Mouse (Mus musculus) C2C12 (cell line): ENCODE data around the gene Cyp4a30b. TPM values are rescaled to one million over a fixed set of nuclear protein-coding genes. Genes with fewer than 3 reads are reported as not detected.
"Not testable (repeated sequence)": the region's sequence is repeated elsewhere in the genome, so short reads cannot be mapped to it uniquely, and the experiment has no call there.

Experiments used
- H3K27me3 ChIP-seq: one replicate; pipeline ENCODE4 v1.6.1; 2011; ENCODE audit not compliant: control insufficient read depth, insufficient read depth, insufficient read length
- H3K36me3 ChIP-seq: one replicate; pipeline ENCODE4 v1.6.1; 2011; ENCODE audit not compliant: control insufficient read depth, insufficient read depth
- H3K4me3 ChIP-seq: one replicate; pipeline ENCODE4 v1.5.1; 2011; ENCODE audit warnings: mild to moderate bottlenecking, control low read depth; ENCODE audit not compliant: poor library complexity, insufficient read depth, severe bottlenecking
- H3K79me2 ChIP-seq: one replicate; pipeline ENCODE4 v1.6.1; 2011; ENCODE audit not compliant: control insufficient read depth, insufficient read depth
- H3K79me3 ChIP-seq: one replicate; pipeline ENCODE4 v1.6.1; 2011; ENCODE audit warnings: low read depth, control low read depth
- H3ac ChIP-seq: one replicate; pipeline ENCODE3; 2011; ENCODE audit warnings: low read depth; ENCODE audit not compliant: control insufficient read depth, insufficient read length
- CEBPB ChIP-seq: IDR thresholded peaks from one replicate; pipeline ENCODE4 v1.6.1; 2011; ENCODE audit warnings: low read depth, mild to moderate bottlenecking, control low read depth, moderate library complexity
- CTCF ChIP-seq: IDR thresholded peaks from one replicate; pipeline ENCODE4 v1.5.1; 2011; ENCODE audit not compliant: control insufficient read depth, insufficient read depth, insufficient read length
- FOSL1 ChIP-seq: IDR thresholded peaks from one replicate; pipeline ENCODE4 v1.8.0; 2011; ENCODE audit warnings: mild to moderate bottlenecking, low read length; ENCODE audit not compliant: poor library complexity, insufficient read depth, severe bottlenecking
- MAX ChIP-seq: IDR thresholded peaks from one replicate; pipeline ENCODE4 v1.6.1; 2011; ENCODE audit warnings: mild to moderate bottlenecking, control low read depth
- MYOD1 ChIP-seq: IDR thresholded peaks from one replicate; pipeline ENCODE4 v1.6.1; 2011; ENCODE audit warnings: low read depth; ENCODE audit not compliant: control insufficient read depth, insufficient read length
- MYOG ChIP-seq: IDR thresholded peaks from one replicate; pipeline ENCODE4 v1.6.1; 2011; ENCODE audit not compliant: control insufficient read depth, insufficient read length; ENCODE audit errors: extremely low read depth
- USF1 ChIP-seq: IDR thresholded peaks from one replicate; pipeline ENCODE4 v1.6.1; 2011; ENCODE audit warnings: low read depth, mild to moderate bottlenecking, control low read depth, moderate library complexity
- long read RNA-seq, 2 experiments: library from polyadenylated mRNA; unstranded; transcript quantifications; one replicate each; pipeline ENCODE4 v2.0.0; 2019 to 2020
- polyA plus RNA-seq: library from polyadenylated mRNA; unstranded; fragments of >200 nt; fragmentation: generic; extraction: Trizol; gene quantifications from one replicate; pipeline ENCODE4 v1.2.1, GENCODE M21; 2012; ENCODE audit warnings: missing spikeins

Cyp4a30b gene
- not detected for polyA plus RNA-seq
- long read RNA-seq, experiment 1 = 0 reads
- long read RNA-seq, experiment 2 = 0 reads

- H3K4me3 ChIP-seq = no peak within 1 kb of the TSS
- H3K79me2 ChIP-seq = no peaks in the 10 kb centered on the region
- no peaks in the 10 kb centered on the region for H3K36me3 ChIP-seq
- TF ChIP-seq MYOD1 (no peak), MAX (no peak), USF1 (no peak), FOSL1 (no peak), CEBPB (no peak), MYOG (no peak), CTCF (no peak)
- no peaks in the 10 kb centered on the region for H3K27me3 ChIP-seq
- no peak within 1 kb of the TSS for H3ac ChIP-seq
- no peaks in the 10 kb centered on the region for H3K79me3 ChIP-seq
These were observed at the start of gene Cyp4a30b for GRCm38 (mm10) chr4:115452304-115452703. Gene Cyp4a30b (plus strand): TSS chr4:115452604.

- not testable (repeated sequence) for H3K79me2 ChIP-seq, H3K36me3 ChIP-seq, H3ac ChIP-seq, H3K4me3 ChIP-seq, H3K79me3 ChIP-seq, H3K27me3 ChIP-seq
These were observed 41.1 kb upstream of the Cyp4a30b start, which contains the start of gene Cyp4a12b for GRCm38 (mm10) chr4:115411324-115411723. Gene Cyp4a12b (plus strand): TSS chr4:115411624.

- no peak overlapping the region for H3ac ChIP-seq
- no peak overlapping the region for H3K4me3 ChIP-seq
- no peak for TF ChIP-seq CEBPB
- no peak for TF ChIP-seq MAX
- no peak for TF ChIP-seq MYOG
- no peak for TF ChIP-seq USF1
- TF ChIP-seq MYOD1 = no peak
- TF ChIP-seq FOSL1 = no peak
- no peak for TF ChIP-seq CTCF
- H3K36me3 ChIP-seq = no peaks in the 10 kb centered on the region
- H3K27me3 ChIP-seq = no peaks in the 10 kb centered on the region
- H3K79me3 ChIP-seq = no peaks in the 10 kb centered on the region
- no peaks in the 10 kb centered on the region for H3K79me2 ChIP-seq
These were observed 1.7 kb upstream of the Cyp4a30b start for GRCm38 (mm10) chr4:115450577-115451137.

GRCm38 (mm10) chr4:115473585-115473984 lies 21.2 kb downstream of the Cyp4a30b start:
- not testable (repeated sequence) for H3ac ChIP-seq, H3K79me3 ChIP-seq, H3K4me3 ChIP-seq, H3K27me3 ChIP-seq, H3K36me3 ChIP-seq, H3K79me2 ChIP-seq

GRCm38 (mm10) chr4:115476051-115476450 lies 23.6 kb downstream of the Cyp4a30b start:
- H3K4me3 ChIP-seq, H3K27me3 ChIP-seq, H3K79me3 ChIP-seq, H3ac ChIP-seq, H3K79me2 ChIP-seq, H3K36me3 ChIP-seq: not testable (repeated sequence)

GRCm38 (mm10) chr4:115481006-115481652 lies 28.7 kb downstream of the Cyp4a30b start:
- Histone ChIP-seq H3K79me2 (no peaks in the 10 kb centered on the region), H3K79me3 (no peaks in the 10 kb centered on the region), H3ac (no peak overlapping the region), H3K4me3 (no peak overlapping the region), H3K36me3 (no peaks in the 10 kb centered on the region), H3K27me3 (no peaks in the 10 kb centered on the region)
- TF ChIP-seq CEBPB (no peak), USF1 (no peak), MYOG (no peak), MAX (no peak), FOSL1 (no peak), MYOD1 (no peak), CTCF (no peak)

GRCm38 (mm10) chr4:115496001-115496400 lies 43.6 kb downstream of the Cyp4a30b start, which contains the start of gene Cyp4a14:
Gene Cyp4a14 (minus strand): TSS chr4:115496142.
- Histone ChIP-seq H3K36me3 (no peaks in the 10 kb centered on the region), H3K79me2 (no peaks in the 10 kb centered on the region), H3ac (no peak within 1 kb of the TSS), H3K79me3 (no peaks in the 10 kb centered on the region), H3K27me3 (no peaks in the 10 kb centered on the region), H3K4me3 (no peak within 1 kb of the TSS)
- TF ChIP-seq MYOG (no peak), MAX (no peak), CEBPB (no peak), USF1 (no peak), FOSL1 (no peak), MYOD1 (no peak), CTCF (no peak)
